Mouse (Mus musculus): Measurements from ENCODE around the gene Irf7. TPM values are rescaled to one million over a fixed set of nuclear protein-coding genes. Genes with fewer than 3 reads are reported as not detected.

The Irf7 gene
- polyA plus RNA-seq, 1 experiment from 2014 or later = 1.7 TPM

MicroRNA genes within 50 kb of the gene (microRNA counts, 519-probe panel; counts per million panel counts)
- microRNA mmu-miR-210 = 6,528 counts per million, percentile 83 among the panel's probes with 10 or more counts

Small RNA genes lying within 50 kb of the gene (microRNA-seq; reads per million reads assigned to microRNA genes)
- 1,203 reads per million, percentile 81 among the genes with 10 or more reads in this experiment for gene Mir210

Other genes with a start within 250 kb of the Irf7 start
- gene Ifitm6, start 248.6 kb downstream of the Irf7 start, polyA plus RNA-seq (2016; fragmentation: Nextera tagmentation; extraction: Ambion mirVana) = not detected in 2 replicates
- not detected in 2 replicates for gene Gm17387, start 237.3 kb downstream of the Irf7 start, polyA plus RNA-seq (2016; fragmentation: Nextera tagmentation; extraction: Ambion mirVana)
- 2.0 and 2.5 TPM in 2 replicates for gene B4galnt4, start 205.4 kb downstream of the Irf7 start, polyA plus RNA-seq (2016; fragmentation: Nextera tagmentation; extraction: Ambion mirVana)
- gene Pkp3, start 188.3 kb downstream of the Irf7 start, polyA plus RNA-seq (2016; fragmentation: Nextera tagmentation; extraction: Ambion mirVana) = 0.41 and 0.50 TPM in 2 replicates
- gene Sigirr, start 165.9 kb downstream of the Irf7 start, polyA plus RNA-seq (2016; fragmentation: Nextera tagmentation; extraction: Ambion mirVana) = 2.2 and 2.9 TPM in 2 replicates
- gene Ano9, start 148.7 kb downstream of the Irf7 start, polyA plus RNA-seq (2016; fragmentation: Nextera tagmentation; extraction: Ambion mirVana) = 0.09 and 0.30 TPM in 2 replicates
- 58.0 and 65.9 TPM in 2 replicates for gene Ptdss2, start 144.1 kb downstream of the Irf7 start, polyA plus RNA-seq (2016; fragmentation: Nextera tagmentation; extraction: Ambion mirVana)
- 82.4 and 88.2 TPM in 2 replicates for gene Rnh1, start 93.6 kb downstream of the Irf7 start, polyA plus RNA-seq (2016; fragmentation: Nextera tagmentation; extraction: Ambion mirVana)
- 74.1 and 78.2 TPM in 2 replicates for gene Hras, start 72.5 kb downstream of the Irf7 start, polyA plus RNA-seq (2016; fragmentation: Nextera tagmentation; extraction: Ambion mirVana)
- gene Lrrc56, start 72.3 kb downstream of the Irf7 start, polyA plus RNA-seq (2016; fragmentation: Nextera tagmentation; extraction: Ambion mirVana) = 2.5 and 3.5 TPM in 2 replicates
- 1.3 and 1.4 TPM in 2 replicates for gene Lmntd2, start 52.4 kb downstream of the Irf7 start, polyA plus RNA-seq (2016; fragmentation: Nextera tagmentation; extraction: Ambion mirVana)
- gene Rassf7, start 50.6 kb downstream of the Irf7 start, polyA plus RNA-seq (2016; fragmentation: Nextera tagmentation; extraction: Ambion mirVana) = 12.9 and 16.2 TPM in 2 replicates
- gene Phrf1, start 37.7 kb downstream of the Irf7 start, polyA plus RNA-seq (2016; fragmentation: Nextera tagmentation; extraction: Ambion mirVana) = 56.4 and 59.3 TPM in 2 replicates
- not detected in 2 replicates for gene Cdhr5, start 10.3 kb upstream of the Irf7 start, polyA plus RNA-seq (2016; fragmentation: Nextera tagmentation; extraction: Ambion mirVana)
- gene Sct, start 12.7 kb upstream of the Irf7 start, polyA plus RNA-seq (2016; fragmentation: Nextera tagmentation; extraction: Ambion mirVana) = 0.64 TPM in 1 of 2 replicates, not detected in the other
- gene Drd4, start 25.5 kb upstream of the Irf7 start, polyA plus RNA-seq (2016; fragmentation: Nextera tagmentation; extraction: Ambion mirVana) = 0.06 and 0.15 TPM in 2 replicates
- 34.3 and 35.6 TPM in 2 replicates for gene Deaf1, start 61.2 kb upstream of the Irf7 start, polyA plus RNA-seq (2016; fragmentation: Nextera tagmentation; extraction: Ambion mirVana)
- gene Tmem80, start 61.3 kb upstream of the Irf7 start, polyA plus RNA-seq (2016; fragmentation: Nextera tagmentation; extraction: Ambion mirVana) = 37.4 and 40.1 TPM in 2 replicates
- gene Eps8l2, start 72.4 kb upstream of the Irf7 start, polyA plus RNA-seq (2016; fragmentation: Nextera tagmentation; extraction: Ambion mirVana) = 0.73 and 1.3 TPM in 2 replicates
- gene Taldo1, start 125.7 kb upstream of the Irf7 start, polyA plus RNA-seq (2016; fragmentation: Nextera tagmentation; extraction: Ambion mirVana) = 276 and 284 TPM in 2 replicates
- gene Gatd1, start 147.7 kb upstream of the Irf7 start, polyA plus RNA-seq (2016; fragmentation: Nextera tagmentation; extraction: Ambion mirVana) = 25.5 and 26.7 TPM in 2 replicates
- gene Cend1, start 163.0 kb upstream of the Irf7 start, polyA plus RNA-seq (2016; fragmentation: Nextera tagmentation; extraction: Ambion mirVana) = 13.9 and 14.6 TPM in 2 replicates
- 19.3 and 20.7 TPM in 2 replicates for gene Slc25a22, start 171.4 kb upstream of the Irf7 start, polyA plus RNA-seq (2016; fragmentation: Nextera tagmentation; extraction: Ambion mirVana)
- 12.0 and 14.3 TPM in 2 replicates for gene Pidd1, start 177.5 kb upstream of the Irf7 start, polyA plus RNA-seq (2016; fragmentation: Nextera tagmentation; extraction: Ambion mirVana)
- 867 and 941 TPM in 2 replicates for gene Rplp2, start 180.9 kb upstream of the Irf7 start, polyA plus RNA-seq (2016; fragmentation: Nextera tagmentation; extraction: Ambion mirVana)
- gene Pnpla2, start 188.7 kb upstream of the Irf7 start, polyA plus RNA-seq (2016; fragmentation: Nextera tagmentation; extraction: Ambion mirVana) = 42.3 and 43.3 TPM in 2 replicates
- gene Cracr2b, start 194.6 kb upstream of the Irf7 start, polyA plus RNA-seq (2016; fragmentation: Nextera tagmentation; extraction: Ambion mirVana) = 16.6 and 17.5 TPM in 2 replicates
- gene Cd151, start 200.9 kb upstream of the Irf7 start, polyA plus RNA-seq (2016; fragmentation: Nextera tagmentation; extraction: Ambion mirVana) = 27.4 and 30.6 TPM in 2 replicates
- gene Polr2l, start 208.7 kb upstream of the Irf7 start, polyA plus RNA-seq (2016; fragmentation: Nextera tagmentation; extraction: Ambion mirVana) = 60.7 and 64.7 TPM in 2 replicates
- 57.5 and 57.6 TPM in 2 replicates for gene Tspan4, start 208.8 kb upstream of the Irf7 start, polyA plus RNA-seq (2016; fragmentation: Nextera tagmentation; extraction: Ambion mirVana)

All from heart, embryonic 12.5 days (tissue).